ENCODE assay signal across 9 mouse cellular contexts in the genomic region with DNA sequence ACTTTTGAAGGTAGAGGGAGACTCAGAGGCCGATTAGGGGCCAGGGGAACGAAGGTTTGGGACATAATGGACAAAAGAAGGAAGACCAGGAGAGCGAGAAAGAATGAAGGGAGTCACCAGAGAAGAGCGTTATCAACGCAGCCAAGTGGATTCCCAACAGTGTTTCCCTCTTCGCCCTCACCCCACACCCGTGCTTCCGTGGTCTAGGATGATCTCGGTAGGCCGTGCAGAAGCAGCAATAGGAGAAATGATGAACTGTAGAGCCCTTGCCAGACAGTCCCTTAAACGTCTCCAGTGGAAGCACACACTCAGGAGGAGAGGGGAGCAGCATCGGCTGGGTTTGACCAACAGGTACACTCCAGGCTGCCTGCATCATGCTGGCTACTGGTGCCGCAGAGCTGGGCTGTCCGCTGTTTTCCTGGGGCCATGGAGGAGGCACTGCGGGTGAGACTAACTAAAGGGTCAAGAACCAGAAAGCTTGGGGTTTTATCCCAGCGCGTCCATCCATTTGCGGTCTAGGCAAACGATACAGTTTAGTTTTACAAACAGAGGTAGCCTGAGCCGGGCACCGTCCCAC. TPM values are rescaled to one million over a fixed set of nuclear protein-coding genes. Genes with fewer than 3 reads are reported as not detected.
DNase-seq lines count a peak whose midpoint lies in the region; ATAC-seq and TF ChIP-seq lines count a peak whose summit lies in the region.
"Had no signal": no experiment of that assay in that cellular context is flagged by ENCODE, and none has a peak within 500 bp of the region (broad histone marks: within the 10 kb centered on the region; RNA-seq: fewer than 3 reads in every experiment).

No protein-coding gene starts in this region.

- H3K9ac ChIP-seq in kidney, embryonic 16.5 days (replicated peaks; ENCODE audit: low read length), result peak overlapping the region; percentile 94; the same call in 1 of the 2 replicates

- no peak for TF ChIP-seq CTCF in kidney, adult 2 months (conservative IDR thresholded peaks at IDR 0.05; ENCODE audit: insufficient read depth, insufficient read length, low read depth, low read length)

- H3K9me3 ChIP-seq in forebrain, embryonic 10.5 days, result no peaks in the 10 kb centered on the region
- no peaks in the 10 kb centered on the region for H3K9me3 ChIP-seq in kidney, embryonic 16.5 days (ENCODE audit: low read length)
- H3K9me3 ChIP-seq: G1E had no signal

- no peaks in the 10 kb centered on the region for H3K27me3 ChIP-seq in kidney, adult 2 months (replicated peaks; ENCODE audit: control insufficient read depth, insufficient read depth, low read length)
- peaks cover 85% of the 10 kb centered on the region for H3K27me3 ChIP-seq in forebrain, embryonic 10.5 days (ENCODE audit: poor library complexity, severe bottlenecking)
- H3K27me3 ChIP-seq in kidney, embryonic 16.5 days (ENCODE audit: insufficient read depth, low read length), result 0 out of 2 replicates have a peak, but pooled peaks cover 4% of the 10 kb centered on the region

- peak overlapping the region; percentile 96 for H3K27ac ChIP-seq in kidney, adult 2 months (ENCODE audit: insufficient read depth, low read depth, low read length)
- no peak overlapping the region for H3K27ac ChIP-seq in forebrain, embryonic 10.5 days
- peak overlapping the region; percentile 14; the same call in 1 of the 2 replicates for H3K27ac ChIP-seq in kidney, embryonic 16.5 days (ENCODE audit: low read length)

- no peak for ATAC-seq in kidney, embryonic 16.5 days (ENCODE audit: low FRiP score, low TSS enrichment)
- ATAC-seq in activated CD4-positive, CD25-positive, alpha-beta regulatory T cell, adult 4 months, result no peak

- 44% methylated on average over 21 of the region's 21 CpGs for WGBS in kidney, adult 2 months
- 12% methylated on average over 21 of the region's 21 CpGs for WGBS in forebrain, embryonic 10.5 days
- WGBS in kidney, embryonic 16.5 days, result 23% methylated on average over 21 of the region's 21 CpGs

- no peak for DNase-seq in kidney, adult 2 months
- DNase-seq in kidney, adult 11 months, result no peak
- peak; percentile 24 for DNase-seq in forebrain, embryonic 10.5 days (ENCODE audit: extremely low spot score, low spot score)
- peak; percentile 28 for DNase-seq in neural tube, embryonic 10.5 days (ENCODE audit: extremely low spot score, low spot score)
- DNase-seq in right cerebral cortex, adult 18-20 months, result no peak
- no peak for DNase-seq in adrenal gland, adult 2 months

- H3K36me3 ChIP-seq in kidney, adult 2 months (ENCODE audit: control insufficient read depth, insufficient read depth, low read length), result no peaks in the 10 kb centered on the region
- H3K36me3 ChIP-seq in forebrain, embryonic 10.5 days (replicated peaks), result no peaks in the 10 kb centered on the region
- no peaks in the 10 kb centered on the region for H3K36me3 ChIP-seq in kidney, embryonic 16.5 days (ENCODE audit: insufficient read depth, low read length)
- H3K36me3 ChIP-seq: G1E had no signal

- H3K4me3 ChIP-seq in kidney, adult 2 months (ENCODE audit: insufficient read depth, low read depth, low read length), result peak overlapping the region; percentile 67
- H3K4me3 ChIP-seq in forebrain, embryonic 10.5 days, result peak overlapping the region; percentile 86
- H3K4me3 ChIP-seq in kidney, embryonic 16.5 days (ENCODE audit: low read length), result peak overlapping the region; percentile 84

- TF ChIP-seq POLR2A in kidney, adult 2 months (IDR thresholded peaks at IDR 0.05; ENCODE audit: low read depth, low read length), result no peak

- H3K4me2 ChIP-seq in kidney, embryonic 16.5 days (replicated peaks; ENCODE audit: low read depth, low read length), result peak overlapping the region; percentile 89

- peaks cover 27% of the 10 kb centered on the region for H3K4me1 ChIP-seq in kidney, adult 2 months (ENCODE audit: control insufficient read depth, insufficient read depth, low read length)
- H3K4me1 ChIP-seq in forebrain, embryonic 10.5 days, result peaks cover 41% of the 10 kb centered on the region
- peaks cover 39% of the 10 kb centered on the region for H3K4me1 ChIP-seq in kidney, embryonic 16.5 days (ENCODE audit: insufficient read depth, low read length)

RNA-seq across cellular contexts. Expression of a gene that starts 1.0 kb away (rescaled TPM):
- 28.5 and 30.4 TPM in 2 replicates for polyA plus RNA-seq in kidney, adult 2 months (2012; rRNA removed)
- 3.6 and 4.9 TPM in 2 replicates for polyA plus RNA-seq in forebrain, embryonic 10.5 days (2016; fragmentation: Nextera tagmentation; extraction: Ambion mirVana)
- 10.1 and 10.2 TPM in 2 replicates for polyA plus RNA-seq in kidney, embryonic 16.5 days (2015; fragmentation: Nextera tagmentation; extraction: Ambion mirVana)
- polyA plus RNA-seq in activated CD4-positive, CD25-positive, alpha-beta regulatory T cell, adult 4 months (2017; shearing (Covaris generic)), result 1 to 10 TPM; 7.5 to 9.1 TPM
- 10 to 100 TPM; 14.4 to 18.3 TPM for total RNA-seq in adrenal gland, adult 2 months (2021)
- 25.1 and 32.5 TPM in 2 replicates for polyA plus RNA-seq in adrenal gland, adult 2 months (2012; rRNA removed)

RNA-seq across cellular contexts. Expression of a gene that starts 14.4 kb away (rescaled TPM):
- 578 and 812 TPM in 2 replicates for polyA plus RNA-seq in kidney, adult 2 months (2012; rRNA removed)
- polyA plus RNA-seq in forebrain, embryonic 10.5 days (2016; fragmentation: Nextera tagmentation; extraction: Ambion mirVana), result 214 and 224 TPM in 2 replicates
- 262 and 290 TPM in 2 replicates for polyA plus RNA-seq in kidney, embryonic 16.5 days (2015; fragmentation: Nextera tagmentation; extraction: Ambion mirVana)
- 100 to 1,000 TPM; 741 to 756 TPM for polyA plus RNA-seq in activated CD4-positive, CD25-positive, alpha-beta regulatory T cell, adult 4 months (2017; shearing (Covaris generic))
- 100 to 1,000 TPM; 211 to 277 TPM for total RNA-seq in adrenal gland, adult 2 months (2021)
- 887 and 1,091 TPM in 2 replicates for polyA plus RNA-seq in adrenal gland, adult 2 months (2012; rRNA removed)

RNA-seq across cellular contexts. Expression of a gene that starts 36.0 kb away (rescaled TPM):
- polyA plus RNA-seq in kidney, adult 2 months (2012; rRNA removed), result 160 and 163 TPM in 2 replicates
- polyA plus RNA-seq in forebrain, embryonic 10.5 days (2016; fragmentation: Nextera tagmentation; extraction: Ambion mirVana), result 4.3 and 4.6 TPM in 2 replicates
- 41.6 and 45.4 TPM in 2 replicates for polyA plus RNA-seq in kidney, embryonic 16.5 days (2015; fragmentation: Nextera tagmentation; extraction: Ambion mirVana)
- polyA plus RNA-seq in activated CD4-positive, CD25-positive, alpha-beta regulatory T cell, adult 4 months (2017; shearing (Covaris generic)), result not detected
- total RNA-seq in adrenal gland, adult 2 months (2021), result 10 to 100 TPM; 41.7 to 44.2 TPM
- 35.1 and 40.6 TPM in 2 replicates for polyA plus RNA-seq in adrenal gland, adult 2 months (2012; rRNA removed)

RNA-seq across cellular contexts. Expression of a gene that starts 49.0 kb away (rescaled TPM):
- 18.7 and 20.6 TPM in 2 replicates for polyA plus RNA-seq in kidney, adult 2 months (2012; rRNA removed)
- 31.4 and 33.4 TPM in 2 replicates for polyA plus RNA-seq in forebrain, embryonic 10.5 days (2016; fragmentation: Nextera tagmentation; extraction: Ambion mirVana)
- polyA plus RNA-seq in kidney, embryonic 16.5 days (2015; fragmentation: Nextera tagmentation; extraction: Ambion mirVana), result 37.5 and 37.8 TPM in 2 replicates
- 1 to 10 TPM; 4.1 to 4.3 TPM for polyA plus RNA-seq in activated CD4-positive, CD25-positive, alpha-beta regulatory T cell, adult 4 months (2017; shearing (Covaris generic))
- total RNA-seq in adrenal gland, adult 2 months (2021), result 10 to 100 TPM; 14.2 to 25.1 TPM
- 24.5 and 24.8 TPM in 2 replicates for polyA plus RNA-seq in adrenal gland, adult 2 months (2012; rRNA removed)

Comparison
In these comparisons a context has a peak if more than half of its experiments do, and no peak if none do; other contexts are left out.
1. DNase-seq: peak in forebrain, embryonic 10.5 days (single experiment) and neural tube, embryonic 10.5 days (single experiment); none in kidney, adult 2 months (single experiment), kidney, adult 11 months (single experiment), right cerebral cortex, adult 18-20 months (single experiment) and adrenal gland, adult 2 months (single experiment).
2. Peak in every context shown above with its lines, with median percentiles within 50 percentile points of each other: H3K4me3 ChIP-seq.